ENCODE assay signal across 10 mouse cellular contexts in the genomic region with DNA sequence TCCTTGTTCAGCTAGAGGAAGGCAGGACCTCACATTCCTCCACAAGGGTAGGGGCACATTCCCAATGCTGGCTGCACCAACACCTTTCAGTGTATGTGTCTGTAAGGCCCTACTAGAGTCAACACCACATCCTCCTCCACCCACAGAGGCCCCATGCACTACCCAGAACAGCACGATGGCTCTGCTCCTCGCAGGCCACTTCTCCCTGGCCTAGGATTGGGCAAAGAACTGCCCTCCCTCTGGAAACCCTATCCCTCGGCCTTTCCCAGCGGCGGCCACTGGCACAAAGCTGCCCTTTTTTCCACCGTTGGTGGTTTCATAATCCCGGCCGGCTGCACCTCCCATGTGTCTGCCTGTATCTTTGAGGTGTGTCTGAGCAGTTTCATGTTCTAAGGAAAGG. TPM values are rescaled to one million over a fixed set of nuclear protein-coding genes. Genes with fewer than 3 reads are reported as not detected.
DNase-seq lines count a peak whose midpoint lies in the region; ATAC-seq and TF ChIP-seq lines count a peak whose summit lies in the region.
"Had no signal": no experiment of that assay in that cellular context is flagged by ENCODE, and none has a peak within 500 bp of the region (broad histone marks: within the 10 kb centered on the region; RNA-seq: fewer than 3 reads in every experiment).

No protein-coding gene starts in this region.

- H3K27me3 ChIP-seq in G1E (ENCODE audit: insufficient read depth, low read length), result peaks cover 3% of the 10 kb centered on the region; the same call in 1 of the 2 replicates
- H3K27me3 ChIP-seq in heart, adult 2 months (ENCODE audit: control insufficient read depth, insufficient read depth, low read length), result no peaks in the 10 kb centered on the region
- no peaks in the 10 kb centered on the region for H3K27me3 ChIP-seq in limb, embryonic 13.5 days
- H3K27me3 ChIP-seq in forebrain, embryonic 12.5 days, result no peaks in the 10 kb centered on the region

- TF ChIP-seq POLR2A in heart, adult 2 months (IDR thresholded peaks at IDR 0.05; ENCODE audit: insufficient read depth, low read depth, low read length), result 0 out of 2 replicates have a peak, but pooled peaks have one; percentile 13

- no peak overlapping the region for H3K9ac ChIP-seq in heart, adult 2 months (ENCODE audit: low read depth, low read length)
- H3K9ac ChIP-seq in limb, embryonic 13.5 days, result no peak overlapping the region
- no peak overlapping the region for H3K9ac ChIP-seq in forebrain, embryonic 12.5 days

- H3K4me3 ChIP-seq in G1E (ENCODE audit: low read depth, low read length), result peak overlapping the region; percentile 42; the same call in 1 of the 2 replicates
- H3K4me3 ChIP-seq in heart, adult 2 months, result no peak overlapping the region
- H3K4me3 ChIP-seq in limb, embryonic 13.5 days, result no peak overlapping the region
- no peak overlapping the region for H3K4me3 ChIP-seq in forebrain, embryonic 12.5 days (replicated peaks)

- peak; percentile 53 for DNase-seq in adrenal gland, adult 2 months
- no peak for DNase-seq in adrenal gland, postnatal 4 days (ENCODE audit: low spot score in 2 of 2)
- no peak for DNase-seq in G1E (ENCODE audit: low spot score)
- DNase-seq in heart, adult 2 months, result peak; percentile 51 to 68
- DNase-seq in left cerebral cortex, postnatal 36 days (ENCODE audit: low spot score in 2 of 2), result no peak
- DNase-seq in right cerebral cortex, postnatal 4 days, result no peak
- DNase-seq: thymus, postnatal 14 days had no signal

- H3K4me2 ChIP-seq in limb, embryonic 13.5 days (replicated peaks), result 0 out of 2 replicates have a peak overlapping the region, but pooled peaks have one; percentile 7
- H3K4me2 ChIP-seq in forebrain, embryonic 12.5 days, result no peak overlapping the region

- no peak for ATAC-seq in G1E (ENCODE audit: extremely low read depth, insufficient number of reproducible peaks, low FRiP score, poor library complexity, severe bottlenecking)
- ATAC-seq in limb, embryonic 13.5 days (ENCODE audit: low FRiP score, low read depth), result peak; percentile 64; the same call in 1 of the 2 replicates
- ATAC-seq in forebrain, embryonic 12.5 days (ENCODE audit: low FRiP score), result no peak

- no peak for TF ChIP-seq CTCF in G1E (IDR thresholded peaks at IDR 0.05; ENCODE audit: low read depth, low read length)
- no peak for TF ChIP-seq CTCF in heart, adult 2 months (IDR thresholded peaks at IDR 0.05)

- H3K79me2 ChIP-seq in heart, adult 2 months (replicated peaks; ENCODE audit: control insufficient read depth, insufficient read depth, low read length), result no peaks in the 10 kb centered on the region

- H3K9me3 ChIP-seq in G1E (replicated peaks), result no peaks in the 10 kb centered on the region
- H3K9me3 ChIP-seq in limb, embryonic 13.5 days, result no peaks in the 10 kb centered on the region
- H3K9me3 ChIP-seq in forebrain, embryonic 12.5 days, result no peaks in the 10 kb centered on the region

- intact Hi-C loops in heart, adult 2 months (cut with DNase I), result no loop called here
- intact Hi-C loops in left cerebral cortex, postnatal 36 days (cut with DNase I), result no loop called here

- 40% methylated on average over 8 of the region's 8 CpGs for WGBS in heart, adult 2 months
- 15% methylated on average over 8 of the region's 8 CpGs for WGBS in limb, embryonic 13.5 days
- WGBS in forebrain, embryonic 12.5 days, result 61% methylated on average over 8 of the region's 8 CpGs

- peaks cover 68% of the 10 kb centered on the region for H3K4me1 ChIP-seq in G1E (ENCODE audit: insufficient read depth, low read depth, low read length)
- peaks cover 43% of the 10 kb centered on the region for H3K4me1 ChIP-seq in heart, adult 2 months (ENCODE audit: control insufficient read depth, insufficient read depth, low read length)
- H3K4me1 ChIP-seq in limb, embryonic 13.5 days, result peaks cover 76% of the 10 kb centered on the region
- no peaks in the 10 kb centered on the region for H3K4me1 ChIP-seq in forebrain, embryonic 12.5 days

- 0 out of 2 replicates have a peak, but pooled peaks have one; percentile 16 for TF ChIP-seq EP300 in heart, adult 2 months (IDR thresholded peaks at IDR 0.05; ENCODE audit: insufficient read depth, low read depth, low read length)

- peak overlapping the region; percentile 75 for H3K27ac ChIP-seq in heart, adult 2 months
- peak overlapping the region; percentile 79 for H3K27ac ChIP-seq in limb, embryonic 13.5 days
- no peak overlapping the region for H3K27ac ChIP-seq in forebrain, embryonic 12.5 days

- H3K36me3 ChIP-seq in G1E (replicated peaks), result peaks cover 87% of the 10 kb centered on the region
- H3K36me3 ChIP-seq in heart, adult 2 months (ENCODE audit: control insufficient read depth, insufficient read depth, low read length), result peaks cover 36% of the 10 kb centered on the region
- H3K36me3 ChIP-seq in limb, embryonic 13.5 days, result peaks cover 71% of the 10 kb centered on the region
- peaks cover 66% of the 10 kb centered on the region for H3K36me3 ChIP-seq in forebrain, embryonic 12.5 days (replicated peaks)

RNA-seq across cellular contexts. Expression of gene Igf2r, which starts 46.8 kb away (rescaled TPM):
- total RNA-seq in adrenal gland, adult 2 months (2021), result 10 to 100 TPM; 66.8 to 74.7 TPM
- 21.9 and 23.2 TPM in 2 replicates for polyA plus RNA-seq in adrenal gland, adult 2 months (2012; rRNA removed)
- total RNA-seq in adrenal gland, postnatal 4 days (2021), result 10 to 100 TPM; 76.4 to 82.0 TPM
- total RNA-seq in G1E (2014; fragmentation: Nextera tagmentation), result 69.9 and 74.3 TPM in 2 replicates
- total RNA-seq in G1E (2017), result 73.1 and 75.5 TPM in 2 replicates
- polyA plus RNA-seq in G1E (2012), result 15.8 and 20.3 TPM in 2 replicates
- total RNA-seq in heart, adult 2 months (2021), result 100 to 1,000 TPM in 1 of 2 experiments, 10 to 100 TPM in 1; 98.9 to 116 TPM
- polyA plus RNA-seq in heart, adult 2 months (2012; rRNA removed), result 34.0 and 53.7 TPM in 2 replicates
- polyA plus RNA-seq in limb, embryonic 13.5 days (2015; fragmentation: Nextera tagmentation; extraction: Ambion mirVana), result 48.7 and 51.5 TPM in 2 replicates
- total RNA-seq in left cerebral cortex, postnatal 36 days (2021), result 10 to 100 TPM; 27.0 to 27.7 TPM
- polyA plus RNA-seq in forebrain, embryonic 12.5 days (2016; fragmentation: Nextera tagmentation; extraction: Ambion mirVana), result 22.7 TPM in 2 replicates

RNA-seq across cellular contexts. Expression of gene Slc22a1, which starts 47.0 kb away (rescaled TPM):
- 1 to 10 TPM in 1 of 2 experiments, not detected in 1; 1.7 TPM for total RNA-seq in adrenal gland, adult 2 months (2021)
- polyA plus RNA-seq in adrenal gland, adult 2 months (2012; rRNA removed), result 0.11 and 0.29 TPM in 2 replicates
- 10 to 100 TPM in 1 of 2 experiments, 1 to 10 TPM in 1; 4.5 to 17.4 TPM for total RNA-seq in adrenal gland, postnatal 4 days (2021)
- total RNA-seq in G1E (2014; fragmentation: Nextera tagmentation) (not detected in 2 replicates), G1E (2017) (not detected in 2 replicates)
- 0.03 and 0.07 TPM in 2 replicates for polyA plus RNA-seq in G1E (2012)
- 10 to 100 TPM in 1 of 2 experiments, 1 to 10 TPM in 1; 7.9 to 10.8 TPM for total RNA-seq in heart, adult 2 months (2021)
- 2.7 and 9.0 TPM in 2 replicates for polyA plus RNA-seq in heart, adult 2 months (2012; rRNA removed)
- polyA plus RNA-seq in limb, embryonic 13.5 days (2015; fragmentation: Nextera tagmentation; extraction: Ambion mirVana), result 0.25 TPM in 1 of 2 replicates, not detected in the other
- 1 to 10 TPM in 1 of 2 experiments, under 1 TPM in 1; 0.72 to 1.1 TPM for total RNA-seq in left cerebral cortex, postnatal 36 days (2021)
- polyA plus RNA-seq in forebrain, embryonic 12.5 days (2016; fragmentation: Nextera tagmentation; extraction: Ambion mirVana), result 0.10 TPM in 1 of 2 replicates, not detected in the other
- polyA plus RNA-seq: neural tube, embryonic 11.5 days had no signal

Comparison
In these comparisons a context has a peak if more than half of its experiments do, and no peak if none do; other contexts are left out.
1. DNase-seq: peak in adrenal gland, adult 2 months (single experiment) and heart, adult 2 months (2 of 2); none in adrenal gland, postnatal 4 days (0 of 2), G1E (single experiment), left cerebral cortex, postnatal 36 days (0 of 2) and right cerebral cortex, postnatal 4 days (single experiment).